Mouse (Mus musculus): Measurements from ENCODE around the gene Olfr1312.
"Not testable (repeated sequence)": the region's sequence is repeated elsewhere in the genome, so short reads cannot be mapped to it uniquely, and the experiment has no call there.

Gene Olfr1312

DNA sequence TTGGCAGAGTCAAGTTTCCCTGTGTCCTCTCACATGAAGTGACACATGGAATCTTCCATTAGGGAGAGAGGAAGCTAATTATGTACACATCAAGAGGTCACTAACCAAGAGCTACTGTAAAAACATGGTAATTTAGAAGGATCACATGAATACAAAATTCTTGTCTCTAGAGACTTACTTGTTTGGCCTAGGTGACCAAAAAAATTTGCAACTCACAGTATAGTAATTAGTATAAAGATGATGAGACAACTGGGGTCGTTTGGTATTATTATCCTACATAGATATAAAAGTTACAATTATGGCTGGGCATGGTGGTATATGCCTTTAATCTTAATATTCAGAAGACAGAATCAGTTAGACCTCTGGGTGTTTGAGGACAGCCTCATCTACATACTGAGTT is at the start of gene Olfr1312:
TSS of gene Olfr1312 (minus strand) at position 101 of the 400 bp plus-strand sequence.
- no peak for DNase-seq

DNA sequence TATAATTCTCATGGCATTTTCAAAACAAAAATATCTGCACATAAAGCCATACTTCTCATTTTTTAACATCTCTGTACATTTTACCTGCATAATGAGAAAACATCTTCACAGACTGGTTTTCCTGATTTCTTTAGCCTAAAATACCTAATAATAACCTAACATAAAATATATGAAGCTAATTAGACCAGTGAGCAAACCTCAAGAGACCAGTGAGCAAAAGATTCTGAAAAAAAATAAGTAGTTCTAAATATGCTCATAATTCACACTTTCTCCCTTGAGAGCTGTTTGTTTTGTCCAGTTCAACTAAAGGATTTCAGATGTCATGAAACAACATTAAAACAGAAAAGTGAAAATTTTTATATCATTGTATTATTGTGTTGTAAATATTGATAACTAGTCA is 46.6 kb upstream of the Olfr1312 start, which contains the start of gene Olfr1314:
TSS of gene Olfr1314 (minus strand) at position 101 of the 400 bp plus-strand sequence.
- DNase-seq, result no peak

DNA sequence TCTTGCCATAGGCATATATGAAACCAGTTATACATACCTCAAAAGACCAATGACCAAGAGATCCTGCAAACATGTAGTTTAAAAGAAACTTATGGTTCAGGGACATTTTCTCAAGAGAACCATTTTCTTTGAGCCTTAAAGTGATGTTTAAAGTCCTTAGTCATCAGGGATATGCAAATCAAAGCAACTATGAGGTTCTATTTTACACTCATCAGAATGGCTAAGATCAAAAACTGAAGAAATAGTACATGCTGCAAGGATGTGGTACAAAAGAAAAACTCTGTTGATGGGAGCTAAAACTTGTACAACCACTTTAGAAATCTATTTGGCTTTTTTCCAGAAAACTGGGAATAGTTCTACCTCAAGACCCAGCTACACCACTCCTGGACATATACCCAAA is 27.7 kb upstream of the Olfr1312 start, which contains the start of gene Olfr1313:
TSS of gene Olfr1313 (minus strand) at position 101 of the 400 bp plus-strand sequence.
- DNase-seq, result no peak

DNA sequence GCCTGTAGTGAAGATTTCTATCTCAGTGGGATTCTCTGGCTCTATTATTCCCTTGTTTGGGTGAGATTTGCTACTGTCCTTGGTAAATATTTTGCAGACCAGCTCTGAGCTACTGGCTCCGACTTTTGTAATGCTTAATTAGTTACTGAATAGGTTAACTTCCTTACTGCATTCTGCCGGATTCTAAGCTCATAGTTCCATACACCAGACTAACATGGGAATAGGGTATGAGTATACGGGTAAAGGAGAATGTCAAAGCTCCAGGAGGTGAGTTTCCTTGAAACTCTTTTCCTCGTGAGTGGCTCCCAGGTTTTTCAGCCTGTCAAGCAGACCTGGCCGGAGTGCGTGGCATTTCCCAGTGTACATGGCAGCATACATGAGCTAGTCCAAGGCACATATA is 23.1 kb downstream of the Olfr1312 start:
- not testable (repeated sequence) for DNase-seq

DNA sequence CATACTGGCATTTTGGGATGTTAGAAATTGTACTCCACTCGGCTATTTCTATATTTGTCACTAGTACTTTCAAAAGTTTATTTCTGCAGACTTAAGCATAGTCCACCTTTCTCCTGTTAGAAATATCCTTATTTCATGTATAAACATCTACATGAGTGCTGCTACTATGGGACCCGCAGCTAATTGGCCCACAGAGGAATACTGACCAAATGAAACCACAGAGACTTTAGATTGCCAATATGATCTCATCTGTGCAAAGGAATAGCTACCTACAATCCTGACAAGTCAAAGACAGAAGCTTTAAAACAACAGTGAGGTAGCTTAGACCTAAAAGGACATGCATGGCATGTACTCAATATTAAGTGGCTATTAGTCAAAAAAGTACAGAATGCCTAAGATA is 25.7 kb downstream of the Olfr1312 start, which contains the start of gene Olfr1311:
TSS of gene Olfr1311 (minus strand) at position 101 of the 400 bp plus-strand sequence.
- no peak for DNase-seq

DNA sequence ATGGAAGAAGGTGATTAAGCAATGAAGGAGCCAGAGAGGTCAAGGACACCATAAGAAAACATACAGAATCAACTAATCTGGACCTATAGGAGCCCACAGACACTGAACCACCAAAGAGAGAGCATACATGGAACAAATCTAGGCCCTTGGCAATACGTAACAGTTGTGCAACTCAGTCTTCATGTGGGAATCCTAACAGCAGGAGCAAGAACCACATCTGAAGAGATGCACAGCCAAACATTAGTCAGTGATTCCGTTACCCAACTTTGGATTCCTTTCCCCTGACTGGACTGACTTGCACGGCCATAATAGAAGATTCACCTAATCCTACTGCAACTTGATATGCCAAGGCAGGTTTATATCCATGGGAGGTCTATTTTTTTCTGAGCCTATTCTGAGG is 35.1 kb downstream of the Olfr1312 start:
- no peak for DNase-seq

DNA sequence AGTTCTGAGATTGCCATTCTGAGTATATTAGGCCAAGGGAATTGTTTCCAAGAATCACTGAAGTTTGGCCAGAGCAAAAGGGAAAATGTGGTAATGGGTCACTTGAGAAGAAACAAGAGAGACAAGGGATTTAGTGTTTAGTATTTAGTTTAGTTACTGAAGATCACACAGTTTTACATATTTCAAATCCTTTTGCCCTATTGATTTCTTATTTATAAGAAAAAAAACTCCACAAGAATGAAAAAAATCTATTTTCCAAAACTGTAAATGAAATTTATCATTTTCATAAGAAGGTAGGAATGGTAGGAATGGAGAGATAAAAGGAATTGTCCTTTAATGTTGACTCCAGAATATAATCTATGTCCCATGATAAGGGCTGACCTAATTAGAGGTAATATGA is 37.4 kb downstream of the Olfr1312 start, which contains the start of gene Olfr1310:
TSS of gene Olfr1310 (minus strand) at position 101 of the 400 bp plus-strand sequence.
- DNase-seq, result no peak

DNA sequence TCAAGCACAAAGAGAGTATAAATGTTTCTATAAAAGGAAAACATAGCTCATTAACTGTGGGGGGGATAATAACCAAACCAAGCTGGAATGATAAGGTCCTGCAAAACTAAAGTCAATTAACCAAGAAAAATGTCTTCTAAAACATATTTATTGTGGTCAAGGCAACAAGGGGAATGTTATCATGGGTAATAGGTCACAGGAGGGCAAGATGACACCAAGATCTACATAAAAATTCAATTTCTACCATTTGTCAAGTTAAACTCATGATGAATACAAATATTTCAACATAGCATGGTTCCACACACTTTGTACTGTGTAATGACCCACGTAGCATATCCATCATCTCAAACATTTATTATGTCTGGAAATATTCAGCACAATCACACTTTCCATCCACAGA is 59.9 kb downstream of the Olfr1312 start, which contains the start of gene Olfr1309:
TSS of gene Olfr1309 (minus strand) at position 101 of the 400 bp plus-strand sequence.
- no peak for DNase-seq
